Mouse (Mus musculus) bone marrow, adult 2 months (tissue): ENCODE data around the gene Jak2.

Source experiments
- CTCF ChIP-seq: fragments of 200-500 bp; IDR thresholded peaks from 2 replicates; pipeline ENCODE4 v1.5.1; 2011; ENCODE audit warnings: low read length, control low read depth; ENCODE audit not compliant: control insufficient read depth, insufficient read depth
- POLR2A ChIP-seq: fragments of 200-500 bp; IDR thresholded peaks from 2 replicates; pipeline ENCODE4 v1.6.1; 2011; ENCODE audit warnings: low read depth, mild to moderate bottlenecking, control low read depth, low read length, borderline replicate concordance; ENCODE audit not compliant: control insufficient read depth

- TF ChIP-seq CTCF (no peak), POLR2A (no peak)
These were observed 13.5 kb upstream of the Jak2 start for GRCm38 (mm10) chr19:29238171-29238570.
